Mouse (Mus musculus): ENCODE results near the gene Pik3c2a. TPM values are rescaled to one million over a fixed set of nuclear protein-coding genes. Genes with fewer than 3 reads are reported as not detected.

The Pik3c2a gene
- polyA plus RNA-seq, 1 experiment: 1.8 TPM

- no peak overlapping the region for H3K4me3 ChIP-seq (ENCODE audit: extremely low read depth, insufficient read depth, insufficient read length)
- DNase-seq (ENCODE audit: low read depth in 1 of 2, low spot score in 2 of 2): no peak
- no peak overlapping the region for H3K27ac ChIP-seq (ENCODE audit: insufficient read depth, low read length)
- no peaks in the 10 kb centered on the region for H3K27me3 ChIP-seq (ENCODE audit: control insufficient read depth, insufficient read depth, low read length)
- H3K36me3 ChIP-seq (ENCODE audit: control insufficient read depth, insufficient read depth, low read length): peaks cover 23% of the 10 kb centered on the region
- TF ChIP-seq CTCF (IDR thresholded peaks at IDR 0.05; ENCODE audit: extremely low read depth, insufficient read depth, insufficient read length, insufficient replicate concordance) (no peak), POLR2A (IDR thresholded peaks at IDR 0.05; ENCODE audit: low read depth, low read length) (no peak)
- peaks cover 2% of the 10 kb centered on the region; the same call in 1 of the 2 replicates for H3K4me1 ChIP-seq (ENCODE audit: control insufficient read depth, insufficient read depth, insufficient read length)
- WGBS: 85% methylated on average over 6 of the region's 6 CpGs
Measured at GRCm38 (mm10) chr7:116335133-116335532, 108.1 kb downstream of the Pik3c2a start.

GRCm38 (mm10) chr7:116334669-116335038, 108.6 kb downstream of the Pik3c2a start:
- Histone ChIP-seq H3K4me3 (ENCODE audit: extremely low read depth, insufficient read depth, insufficient read length) (peak overlapping the region; percentile 67), H3K4me1 (ENCODE audit: control insufficient read depth, insufficient read depth, insufficient read length) (peaks cover 2% of the 10 kb centered on the region; the same call in 1 of the 2 replicates), H3K36me3 (ENCODE audit: control insufficient read depth, insufficient read depth, low read length) (peaks cover 21% of the 10 kb centered on the region), H3K27me3 (ENCODE audit: control insufficient read depth, insufficient read depth, low read length) (no peaks in the 10 kb centered on the region), H3K27ac (ENCODE audit: insufficient read depth, low read length) (peak overlapping the region; percentile 57)
- no peak for DNase-seq (ENCODE audit: low read depth in 1 of 2, low spot score in 2 of 2)
- TF ChIP-seq POLR2A (IDR thresholded peaks at IDR 0.05; ENCODE audit: low read depth, low read length): no peak
- no peak for TF ChIP-seq CTCF (IDR thresholded peaks at IDR 0.05; ENCODE audit: extremely low read depth, insufficient read depth, insufficient read length, insufficient replicate concordance)
- 16% methylated on average over 8 of the region's 8 CpGs for WGBS

GRCm38 (mm10) chr7:116333713-116334668, 109.3 kb downstream of the Pik3c2a start, which contains the start of gene Rps13:
Gene Rps13, minus strand, starts transcription at chr7:116334195.
- H3K27ac ChIP-seq (ENCODE audit: insufficient read depth, low read length): peak within 1 kb of the TSS; percentile 86
- peaks cover 21% of the 10 kb centered on the region for H3K36me3 ChIP-seq (ENCODE audit: control insufficient read depth, insufficient read depth, low read length)
- peak within 1 kb of the TSS; percentile 91 for H3K4me3 ChIP-seq (ENCODE audit: extremely low read depth, insufficient read depth, insufficient read length)
- DNase-seq (ENCODE audit: low read depth in 1 of 2, low spot score in 2 of 2): peak; percentile 89 to 96
- peaks cover 2% of the 10 kb centered on the region; the same call in 1 of the 2 replicates for H3K4me1 ChIP-seq (ENCODE audit: control insufficient read depth, insufficient read depth, insufficient read length)
- H3K27me3 ChIP-seq (ENCODE audit: control insufficient read depth, insufficient read depth, low read length): no peaks in the 10 kb centered on the region
- TF ChIP-seq CTCF (IDR thresholded peaks at IDR 0.05; ENCODE audit: extremely low read depth, insufficient read depth, insufficient read length, insufficient replicate concordance) (no peak), POLR2A (IDR thresholded peaks at IDR 0.05; ENCODE audit: low read depth, low read length) (peak; percentile 84)
- under 1% methylated on average over 78 of the region's 78 CpGs for WGBS

GRCm38 (mm10) chr7:116331246-116331645, 112.0 kb downstream of the Pik3c2a start:
- 88% methylated on average over 2 of the region's 2 CpGs for WGBS
- peaks cover 21% of the 10 kb centered on the region for H3K36me3 ChIP-seq (ENCODE audit: control insufficient read depth, insufficient read depth, low read length)
- no peak for DNase-seq (ENCODE audit: low read depth in 1 of 2, low spot score in 2 of 2)
- no peaks in the 10 kb centered on the region for H3K27me3 ChIP-seq (ENCODE audit: control insufficient read depth, insufficient read depth, low read length)
- TF ChIP-seq POLR2A (IDR thresholded peaks at IDR 0.05; ENCODE audit: low read depth, low read length) (no peak), CTCF (IDR thresholded peaks at IDR 0.05; ENCODE audit: extremely low read depth, insufficient read depth, insufficient read length, insufficient replicate concordance) (no peak)
- H3K4me3 ChIP-seq (ENCODE audit: extremely low read depth, insufficient read depth, insufficient read length): no peak overlapping the region
- no peak overlapping the region for H3K27ac ChIP-seq (ENCODE audit: insufficient read depth, low read length)
- H3K4me1 ChIP-seq (ENCODE audit: control insufficient read depth, insufficient read depth, insufficient read length): peaks cover 2% of the 10 kb centered on the region; the same call in 1 of the 2 replicates

- DNase-seq (ENCODE audit: low read depth in 1 of 2, low spot score in 2 of 2): no peak
- H3K27me3 ChIP-seq (ENCODE audit: control insufficient read depth, insufficient read depth, low read length): no peaks in the 10 kb centered on the region
- H3K36me3 ChIP-seq (ENCODE audit: control insufficient read depth, insufficient read depth, low read length): peaks cover 21% of the 10 kb centered on the region
- TF ChIP-seq POLR2A (IDR thresholded peaks at IDR 0.05; ENCODE audit: low read depth, low read length) (no peak), CTCF (IDR thresholded peaks at IDR 0.05; ENCODE audit: extremely low read depth, insufficient read depth, insufficient read length, insufficient replicate concordance) (no peak)
- WGBS: 90% methylated on average over 4 of the region's 4 CpGs
- H3K27ac ChIP-seq (ENCODE audit: insufficient read depth, low read length): no peak overlapping the region
- H3K4me3 ChIP-seq (ENCODE audit: extremely low read depth, insufficient read depth, insufficient read length): no peak overlapping the region
- H3K4me1 ChIP-seq (ENCODE audit: control insufficient read depth, insufficient read depth, insufficient read length): peaks cover 2% of the 10 kb centered on the region; the same call in 1 of the 2 replicates
Measured at GRCm38 (mm10) chr7:116329858-116330257, 113.4 kb downstream of the Pik3c2a start.

GRCm38 (mm10) chr7:116328777-116329176, 114.5 kb downstream of the Pik3c2a start:
- H3K36me3 ChIP-seq (ENCODE audit: control insufficient read depth, insufficient read depth, low read length): peaks cover 21% of the 10 kb centered on the region
- peaks cover 2% of the 10 kb centered on the region; the same call in 1 of the 2 replicates for H3K4me1 ChIP-seq (ENCODE audit: control insufficient read depth, insufficient read depth, insufficient read length)
- TF ChIP-seq CTCF (IDR thresholded peaks at IDR 0.05; ENCODE audit: extremely low read depth, insufficient read depth, insufficient read length, insufficient replicate concordance): no peak
- no peak for TF ChIP-seq POLR2A (IDR thresholded peaks at IDR 0.05; ENCODE audit: low read depth, low read length)
- DNase-seq (ENCODE audit: low read depth in 1 of 2, low spot score in 2 of 2): no peak
- H3K4me3 ChIP-seq (ENCODE audit: extremely low read depth, insufficient read depth, insufficient read length): no peak overlapping the region
- WGBS: 79% methylated on average over 7 of the region's 7 CpGs
- H3K27ac ChIP-seq (ENCODE audit: insufficient read depth, low read length): no peak overlapping the region
- H3K27me3 ChIP-seq (ENCODE audit: control insufficient read depth, insufficient read depth, low read length): no peaks in the 10 kb centered on the region
